Mouse (Mus musculus) lung, adult 2 months (tissue): ENCODE data around the gene Arl15.

Experiments
- CTCF ChIP-seq: fragments of 200-500 bp; IDR thresholded peaks from 2 replicates; pipeline ENCODE4 v1.5.1; 2011; ENCODE audit warnings: mild to moderate bottlenecking, low read length, control low read depth; ENCODE audit not compliant: insufficient read depth
- POLR2A ChIP-seq: fragments of 200-500 bp; IDR thresholded peaks from 2 replicates; pipeline ENCODE4 v1.6.1; 2011; ENCODE audit warnings: low read depth, mild to moderate bottlenecking, control low read depth, low read length, borderline replicate concordance; ENCODE audit errors: extremely low read depth

DNA sequence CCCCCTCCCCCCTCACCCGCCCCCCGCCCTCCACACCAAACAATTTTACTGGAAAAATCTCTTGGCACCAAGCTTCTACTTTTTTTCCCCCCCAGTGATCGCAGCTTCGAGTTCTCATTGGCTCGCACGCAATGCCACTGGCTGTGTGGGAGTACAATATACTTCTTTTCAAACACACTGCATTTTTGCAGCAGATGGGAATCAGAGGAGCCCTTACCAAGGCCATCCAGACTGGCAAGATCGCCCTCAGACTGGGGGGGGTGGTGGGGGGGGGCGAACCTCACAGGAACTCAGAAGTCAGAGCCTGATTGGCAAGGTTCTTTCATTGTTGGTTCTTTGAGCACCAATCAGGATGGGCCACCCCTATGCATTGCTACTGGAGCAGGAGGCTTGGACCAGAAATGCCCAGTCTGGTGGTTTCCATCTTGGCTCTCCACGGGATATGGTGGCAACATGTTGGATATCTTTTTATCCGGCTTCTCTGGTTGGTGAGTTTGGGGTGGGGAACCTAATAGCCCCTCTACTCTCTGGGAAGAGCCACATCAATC, 404.0 kb downstream of the Arl15 start:
- TF ChIP-seq CTCF (no peak), POLR2A (no peak)
